In genomic region chr17:61477457-61477856, GRCm38 (mm10) we compare ENCODE assay signal across 23 mouse cellular contexts.
A peak's percentile ranks its signal among the peaks of the same experiment; 100 is the strongest.
DNase-seq lines count a peak whose midpoint lies in the region; ATAC-seq and TF ChIP-seq lines count a peak whose summit lies in the region.
"Had no signal": no experiment of that assay in that cellular context is flagged by ENCODE, and none has a peak within 500 bp of the region (broad histone marks: within the 10 kb centered on the region; RNA-seq: fewer than 3 reads in every experiment).

No protein-coding gene starts in this region.

- no peaks in the 10 kb centered on the region for H3K36me3 ChIP-seq in liver, embryonic 13.5 days
- H3K36me3 ChIP-seq in liver, postnatal 0 days (replicated peaks; ENCODE audit: insufficient read depth, low read length) = no peaks in the 10 kb centered on the region
- H3K36me3 ChIP-seq: embryonic facial prominence, embryonic 13.5 days; embryonic facial prominence, embryonic 15.5 days; forebrain, embryonic 12.5 days had no signal

- H3K4me1 ChIP-seq in liver, embryonic 13.5 days (replicated peaks) = 0 out of 2 replicates have a peak, but pooled peaks cover 3% of the 10 kb centered on the region
- no peaks in the 10 kb centered on the region for H3K4me1 ChIP-seq in liver, postnatal 0 days (ENCODE audit: insufficient read depth)
- H3K4me1 ChIP-seq: embryonic facial prominence, embryonic 13.5 days; embryonic facial prominence, embryonic 15.5 days; forebrain, embryonic 10.5 days; forebrain, embryonic 12.5 days had no signal

- H3K9ac ChIP-seq in liver, embryonic 13.5 days = no peak overlapping the region
- no peak overlapping the region for H3K9ac ChIP-seq in liver, postnatal 0 days (replicated peaks)
- H3K9ac ChIP-seq: embryonic facial prominence, embryonic 13.5 days; embryonic facial prominence, embryonic 15.5 days; forebrain, embryonic 12.5 days had no signal

- peaks cover 22% of the 10 kb centered on the region; the same call in 1 of the 2 replicates for H3K9me3 ChIP-seq in liver, embryonic 13.5 days (replicated peaks)
- no peaks in the 10 kb centered on the region for H3K9me3 ChIP-seq in liver, postnatal 0 days (ENCODE audit: low read length)

- TF ChIP-seq CTCF in liver, postnatal 0 days (IDR thresholded peaks at IDR 0.05; ENCODE audit: low read depth) = no peak

- no peak overlapping the region for H3K27ac ChIP-seq in liver, embryonic 13.5 days
- H3K27ac ChIP-seq in liver, postnatal 0 days (ENCODE audit: low read depth) = no peak overlapping the region
- H3K27ac ChIP-seq: embryonic facial prominence, embryonic 13.5 days; embryonic facial prominence, embryonic 15.5 days; forebrain, embryonic 10.5 days; forebrain, embryonic 12.5 days had no signal

- DNase-seq in heart, adult 11 months = peak; percentile 81
- DNase-seq in heart, adult 9 months (ENCODE audit: low spot score in 2 of 2) = no peak
- DNase-seq in liver, embryonic 13.5 days = peak; percentile 3
- no peak for DNase-seq in liver, postnatal 0 days
- DNase-seq in gastrocnemius, adult 8-10 months (ENCODE audit: low spot score in 2 of 2) = no peak
- DNase-seq: adrenal gland, postnatal 10 days; adrenal gland, postnatal 25 days; cerebellum, adult 11 months; cerebellum, adult 18-20 months; cerebellum, adult 8-10 months; cerebellum, adult 9-11 months; cerebellum, postnatal 14 days; cerebellum, postnatal 36 days; embryo, embryonic 11 days had no signal

- TF ChIP-seq EP300 in liver, postnatal 0 days (IDR thresholded peaks at IDR 0.05; ENCODE audit: low read depth) = no peak

- ATAC-seq in liver, embryonic 13.5 days (ENCODE audit: low read depth) = peak; percentile 24
- ATAC-seq in liver, postnatal 0 days = no peak
- ATAC-seq: activated CD4-positive, CD25-positive, alpha-beta regulatory T cell, adult 4 months; forebrain, embryonic 14.5 days; forebrain, embryonic 16.5 days; Patski had no signal

- 52% methylated on average over 5 of the region's 5 CpGs for WGBS in liver, embryonic 13.5 days (ENCODE audit: insufficient replicate concordance)
- 77% methylated on average over 5 of the region's 5 CpGs for WGBS in liver, postnatal 0 days (ENCODE audit: insufficient replicate concordance)

- H3K4me3 ChIP-seq in liver, embryonic 13.5 days (replicated peaks) = no peak overlapping the region
- H3K4me3 ChIP-seq in liver, postnatal 0 days (ENCODE audit: low read depth, low read length) = no peak overlapping the region
- H3K4me3 ChIP-seq: embryonic facial prominence, embryonic 13.5 days; embryonic facial prominence, embryonic 15.5 days; erythroblast, embryonic 14.5 days; forebrain, embryonic 10.5 days; forebrain, embryonic 12.5 days had no signal

- no peaks in the 10 kb centered on the region for H3K27me3 ChIP-seq in liver, embryonic 13.5 days
- no peaks in the 10 kb centered on the region for H3K27me3 ChIP-seq in liver, postnatal 0 days (ENCODE audit: insufficient read depth, low read length)
- H3K27me3 ChIP-seq: embryonic facial prominence, embryonic 13.5 days; embryonic facial prominence, embryonic 15.5 days; forebrain, embryonic 12.5 days; Patski had no signal

- H3K4me2 ChIP-seq in liver, embryonic 13.5 days = no peak overlapping the region
- no peak overlapping the region for H3K4me2 ChIP-seq in liver, postnatal 0 days (ENCODE audit: low read depth, low read length)
- H3K4me2 ChIP-seq: embryonic facial prominence, embryonic 13.5 days; embryonic facial prominence, embryonic 15.5 days; forebrain, embryonic 12.5 days had no signal

Comparison
In these comparisons a context has a peak if more than half of its experiments do, and no peak if none do; other contexts are left out.
1. DNase-seq: peak in heart, adult 11 months (single experiment) and liver, embryonic 13.5 days (single experiment); none in heart, adult 9 months (0 of 2), liver, postnatal 0 days (single experiment) and gastrocnemius, adult 8-10 months (0 of 2).